Mouse (Mus musculus) erythroblast, embryonic 14.5 days (primary cell): ENCODE results near the gene Styk1.

Experiments used
- GATA1 ChIP-seq: IDR thresholded peaks from 2 replicates; pipeline ENCODE4 v1.6.1; 2012; ENCODE audit warnings: low read length, inconsistent platforms, mixed read lengths
- TAL1 ChIP-seq: IDR thresholded peaks from 3 replicates; pipeline ENCODE4 v1.6.1; 2012; ENCODE audit warnings: low read length, inconsistent platforms, mixed read lengths

- no peak for TF ChIP-seq TAL1
- no peak for TF ChIP-seq GATA1
These were observed 29.0 kb upstream of the Styk1 start for GRCm38 (mm10) chr6:131382232-131382983.
